Mouse (Mus musculus): ENCODE results near the gene Pigx.

DNA sequence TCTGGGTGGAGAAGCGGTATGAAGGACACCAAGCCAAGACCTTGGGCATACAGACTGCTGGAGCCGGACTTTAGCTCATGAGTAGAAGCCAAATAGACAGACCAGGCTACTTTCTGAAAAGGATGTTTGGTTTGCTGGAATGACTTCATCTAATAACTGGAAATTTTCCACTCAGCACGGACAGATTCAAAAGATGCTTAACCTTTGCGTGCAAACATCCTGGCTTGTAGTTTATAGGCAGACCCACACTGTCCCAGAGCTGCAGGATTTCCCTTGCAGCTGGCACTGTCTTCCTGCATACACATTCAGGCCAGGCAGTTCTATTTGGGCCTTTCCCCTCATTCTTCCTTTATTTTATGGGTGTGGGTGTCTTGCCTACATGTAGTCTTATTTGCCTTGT lies 27.5 kb upstream of the Pigx start:
- TF ChIP-seq CTCF (IDR thresholded peaks at IDR 0.05) (no peak), EP300 (IDR thresholded peaks at IDR 0.05; ENCODE audit: insufficient read depth, low read depth, low read length) (no peak), POLR2A (IDR thresholded peaks at IDR 0.05; ENCODE audit: insufficient read depth, low read depth, low read length) (no peak)
